Mouse (Mus musculus): ENCODE measurements around the gene Ube2k. TPM values are rescaled to one million over a fixed set of nuclear protein-coding genes. Genes with fewer than 3 reads are reported as not detected.
"Not testable (repeated sequence)": the region's sequence is repeated elsewhere in the genome, so short reads cannot be mapped to it uniquely, and the experiment has no call there.

Ube2k gene
- polyA plus RNA-seq, 1 experiment from 2014 or later, result 174 TPM

DNA sequence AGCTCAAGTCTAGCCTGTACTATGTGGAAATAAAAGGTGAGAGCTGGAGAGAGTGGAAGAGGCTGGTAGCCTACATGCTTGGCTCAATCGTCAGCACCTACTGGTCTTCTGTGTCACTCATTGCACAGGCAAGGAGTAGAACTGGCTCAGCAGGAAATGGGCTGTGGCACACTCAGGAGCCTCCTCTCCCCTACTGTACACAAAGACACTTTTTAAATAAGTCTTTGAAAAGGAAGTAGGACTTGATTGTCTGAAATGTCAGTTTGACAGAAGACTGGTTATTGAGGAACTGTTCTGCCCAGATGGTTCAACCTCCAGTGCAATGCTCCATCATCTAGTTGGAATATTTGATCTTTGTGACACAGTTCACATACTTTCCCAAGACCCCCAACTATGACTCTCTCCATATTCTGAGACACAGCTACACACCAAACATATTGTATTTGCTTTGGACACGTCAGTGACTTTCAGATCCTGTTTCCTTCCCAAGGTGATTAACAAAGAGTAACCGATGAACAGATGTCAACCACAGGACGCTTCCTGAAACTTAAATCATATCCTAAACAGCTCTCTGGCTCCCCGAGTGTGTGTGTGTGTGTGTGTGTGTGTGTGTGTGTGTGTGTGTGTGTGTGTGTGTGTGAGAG is 22.3 kb upstream of the Ube2k start:
- peak overlapping the region; percentile 55; the same call in 1 of the 2 replicates for H3K27ac ChIP-seq
- ATAC-seq (ENCODE audit: insufficient read depth, low FRiP score, low read depth), result peak; percentile 88
- no peak overlapping the region for H3K9ac ChIP-seq
- H3K4me3 ChIP-seq (replicated peaks), result no peak overlapping the region
- no peaks in the 10 kb centered on the region for H3K36me3 ChIP-seq
- H3K4me1 ChIP-seq, result no peaks in the 10 kb centered on the region
- H3K9me3 ChIP-seq, result no peaks in the 10 kb centered on the region
- WGBS, result 33% methylated on average over 5 of the region's 5 CpGs
- no peaks in the 10 kb centered on the region for H3K27me3 ChIP-seq (replicated peaks)
- H3K4me2 ChIP-seq, result no peak overlapping the region

GRCm38 (mm10) chr5:65521803-65522202 is 15.2 kb upstream of the Ube2k start:
- 85% methylated on average over 1 of the region's 1 CpGs for WGBS
- H3K9ac ChIP-seq, result no peak overlapping the region
- no peak for ATAC-seq (ENCODE audit: insufficient read depth, low FRiP score, low read depth)
- H3K4me2 ChIP-seq, result no peak overlapping the region
- H3K9me3 ChIP-seq, result no peaks in the 10 kb centered on the region
- H3K27ac ChIP-seq, result no peak overlapping the region
- H3K27me3 ChIP-seq (replicated peaks), result no peaks in the 10 kb centered on the region
- H3K4me1 ChIP-seq, result no peaks in the 10 kb centered on the region
- H3K36me3 ChIP-seq, result no peaks in the 10 kb centered on the region
- no peak overlapping the region for H3K4me3 ChIP-seq (replicated peaks)

GRCm38 (mm10) chr5:65524831-65525230 is 12.2 kb upstream of the Ube2k start:
- ATAC-seq (ENCODE audit: insufficient read depth, low FRiP score, low read depth), result no peak

DNA sequence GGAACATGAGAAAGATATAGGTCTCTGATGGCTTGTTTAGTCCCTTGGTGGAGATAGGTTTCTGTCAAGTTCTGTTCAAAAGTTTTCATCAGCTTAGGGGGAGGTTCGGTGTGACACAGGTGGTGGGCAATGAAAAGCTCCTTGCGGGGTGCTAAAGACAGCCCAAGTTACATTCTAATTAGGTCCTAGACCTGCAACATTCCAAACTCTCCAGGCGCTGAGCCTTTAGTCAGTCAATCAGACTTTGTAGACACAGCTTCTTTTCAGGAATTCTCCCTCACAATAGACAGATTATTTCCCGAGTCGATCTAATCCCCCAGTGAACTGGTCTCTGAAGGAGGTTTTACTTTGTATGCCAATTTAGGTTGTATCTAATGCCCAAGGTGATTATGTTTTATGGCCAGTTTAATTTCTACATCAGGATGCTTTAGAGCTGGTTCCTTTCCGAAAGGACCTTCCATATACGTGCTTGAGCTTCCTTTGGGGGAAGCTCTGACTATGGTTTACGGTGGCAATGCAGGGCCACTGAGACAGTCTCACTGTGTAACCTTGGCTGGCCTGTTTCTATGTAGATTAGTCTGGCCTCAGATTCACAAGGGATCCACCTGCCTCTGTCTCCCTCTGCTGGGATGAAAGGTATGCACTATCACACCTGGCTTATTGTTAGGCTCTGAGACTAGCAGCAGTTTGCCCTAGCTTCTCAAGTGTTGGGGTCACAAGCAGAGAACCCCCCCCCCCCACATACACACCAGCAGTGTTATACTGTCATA is 11.2 kb upstream of the Ube2k start:
- H3K9ac ChIP-seq, result no peak overlapping the region

More at GRCm38 (mm10) chr5:65524831-65525230, 12.2 kb upstream of the Ube2k start:
- H3K27me3 ChIP-seq (replicated peaks), result no peaks in the 10 kb centered on the region
- H3K4me3 ChIP-seq (replicated peaks), result no peak overlapping the region
- H3K36me3 ChIP-seq, result no peaks in the 10 kb centered on the region
- H3K9ac ChIP-seq, result no peak overlapping the region
- H3K4me1 ChIP-seq, result no peaks in the 10 kb centered on the region
- H3K4me2 ChIP-seq, result no peak overlapping the region
- no peaks in the 10 kb centered on the region for H3K9me3 ChIP-seq
- WGBS, result 62% methylated on average over 4 of the region's 4 CpGs
- H3K27ac ChIP-seq, result no peak overlapping the region

GRCm38 (mm10) chr5:65531283-65531682 is 5.8 kb upstream of the Ube2k start:
- WGBS, result 69% methylated on average over 3 of the region's 3 CpGs
- H3K9ac ChIP-seq, result no peak overlapping the region
- H3K4me1 ChIP-seq, result no peaks in the 10 kb centered on the region; the same call in 1 of the 2 replicates
- H3K4me3 ChIP-seq (replicated peaks), result no peak overlapping the region
- ATAC-seq (ENCODE audit: insufficient read depth, low FRiP score, low read depth), result no peak
- H3K27ac ChIP-seq, result no peak overlapping the region
- no peaks in the 10 kb centered on the region for H3K36me3 ChIP-seq
- no peaks in the 10 kb centered on the region for H3K9me3 ChIP-seq
- no peaks in the 10 kb centered on the region for H3K27me3 ChIP-seq (replicated peaks)
- H3K4me2 ChIP-seq, result no peak overlapping the region

More for the DNA sequence above, 11.2 kb upstream of the Ube2k start:
- no peak overlapping the region for H3K4me3 ChIP-seq (replicated peaks)
- H3K36me3 ChIP-seq, result no peaks in the 10 kb centered on the region
- no peaks in the 10 kb centered on the region for H3K9me3 ChIP-seq
- 21% methylated on average over 8 of the region's 8 CpGs for WGBS
- H3K27me3 ChIP-seq (replicated peaks), result no peaks in the 10 kb centered on the region
- H3K4me2 ChIP-seq, result no peak overlapping the region
- H3K4me1 ChIP-seq, result no peaks in the 10 kb centered on the region
- no peak overlapping the region for H3K27ac ChIP-seq
- no peak for ATAC-seq (ENCODE audit: insufficient read depth, low FRiP score, low read depth)

GRCm38 (mm10) chr5:65534496-65534895 is 2.5 kb upstream of the Ube2k start:
- no peaks in the 10 kb centered on the region for H3K36me3 ChIP-seq
- WGBS, result 65% methylated on average over 4 of the region's 4 CpGs
- H3K9ac ChIP-seq, result no peak overlapping the region
- no peak overlapping the region for H3K27ac ChIP-seq
- no peaks in the 10 kb centered on the region for H3K9me3 ChIP-seq
- no peaks in the 10 kb centered on the region for H3K27me3 ChIP-seq (replicated peaks)
- no peak overlapping the region for H3K4me3 ChIP-seq (replicated peaks)
- peaks cover 5% of the 10 kb centered on the region; the same call in 1 of the 2 replicates for H3K4me1 ChIP-seq
- H3K4me2 ChIP-seq, result no peak overlapping the region
- ATAC-seq (ENCODE audit: insufficient read depth, low FRiP score, low read depth), result no peak

DNA sequence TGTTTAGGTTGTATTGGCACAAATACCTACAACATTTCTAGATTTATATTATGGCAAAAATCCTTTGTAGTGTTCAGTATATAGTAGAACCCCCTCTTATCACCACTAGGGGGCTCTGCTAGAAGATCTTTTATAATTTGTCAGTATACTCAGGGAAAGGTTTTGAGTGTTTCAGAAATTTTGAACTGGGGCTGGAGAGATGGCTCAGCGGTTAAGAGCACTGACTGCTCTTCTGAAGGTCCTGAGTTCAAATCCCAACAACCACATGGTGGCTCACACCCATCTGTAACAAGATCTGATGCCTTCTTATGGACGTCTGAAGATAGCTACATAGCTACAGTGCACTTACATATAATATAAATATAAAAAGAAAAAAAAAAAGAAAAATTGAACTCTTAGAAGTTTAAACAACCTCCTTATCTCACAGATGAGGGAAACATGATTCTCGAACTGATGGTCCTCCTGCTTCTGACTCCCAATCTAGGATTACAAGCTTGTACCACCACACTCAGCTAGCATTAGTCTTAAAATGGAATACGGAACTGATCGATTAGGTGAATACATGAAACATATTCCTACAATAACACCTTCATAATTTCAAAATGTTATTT is 1.5 kb upstream of the Ube2k start:
- H3K27ac ChIP-seq, result no peak overlapping the region
- no peaks in the 10 kb centered on the region for H3K9me3 ChIP-seq
- H3K4me3 ChIP-seq (replicated peaks), result no peak overlapping the region
- no peak overlapping the region for H3K9ac ChIP-seq
- H3K36me3 ChIP-seq, result no peaks in the 10 kb centered on the region
- ATAC-seq (ENCODE audit: insufficient read depth, low FRiP score, low read depth), result no peak
- H3K4me2 ChIP-seq, result no peak overlapping the region
- no peaks in the 10 kb centered on the region for H3K27me3 ChIP-seq (replicated peaks)
- WGBS, result 67% methylated on average over 5 of the region's 5 CpGs
- peaks cover 5% of the 10 kb centered on the region; the same call in 1 of the 2 replicates for H3K4me1 ChIP-seq

- ATAC-seq (ENCODE audit: insufficient read depth, low FRiP score, low read depth); H3K27me3 ChIP-seq (replicated peaks); H3K36me3 ChIP-seq; H3K4me1 ChIP-seq; H3K9me3 ChIP-seq: not testable (repeated sequence)
- Histone ChIP-seq H3K27ac (peak overlapping the region; percentile 98), H3K9ac (peak overlapping the region; percentile 81; the same call in 1 of the 2 replicates), H3K4me2 (peak overlapping the region; percentile 60), H3K4me3 (replicated peaks) (peak overlapping the region; percentile 74)
- 73% methylated on average over 10 of the region's 10 CpGs for WGBS
Observed at GRCm38 (mm10) chr5:65536068-65536465, 966 bp upstream of the Ube2k start.

DNA sequence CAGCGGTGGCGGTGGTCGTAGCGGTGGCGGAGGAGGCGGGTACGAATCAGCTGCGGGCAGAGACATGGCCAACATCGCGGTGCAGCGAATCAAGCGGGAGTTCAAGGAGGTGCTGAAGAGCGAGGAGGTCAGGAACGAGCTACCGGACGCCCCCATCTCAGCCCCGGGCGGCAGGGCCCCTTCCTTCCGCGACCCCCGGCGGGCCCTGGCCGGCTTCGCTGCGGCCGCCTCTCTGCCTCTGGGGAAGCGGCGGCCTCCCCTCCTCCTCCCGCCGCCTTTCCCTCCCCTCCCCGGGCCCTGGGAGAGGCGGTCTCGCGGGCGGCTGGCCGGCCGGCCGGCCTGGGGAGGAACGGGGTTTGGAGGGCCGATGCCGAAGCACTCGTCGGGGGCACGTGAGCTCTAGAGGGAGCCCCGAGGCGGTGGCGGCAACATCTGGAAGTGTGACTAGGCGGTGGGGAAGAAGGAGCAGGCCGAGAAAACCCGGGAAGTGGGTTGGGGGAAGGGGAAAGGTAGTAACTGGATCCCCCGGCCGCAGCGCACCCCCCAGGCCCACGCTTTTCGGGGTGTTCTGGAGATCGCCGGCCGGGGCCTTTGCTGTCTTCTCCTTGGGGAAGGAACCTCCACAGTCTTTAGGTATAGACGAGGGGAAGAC is 513 bp downstream of the Ube2k start:
- peak overlapping the region; percentile 74 for H3K4me3 ChIP-seq (replicated peaks)
- peak; percentile 57 for ATAC-seq (ENCODE audit: insufficient read depth, low FRiP score, low read depth)
- peak overlapping the region; percentile 81 for H3K9ac ChIP-seq
- H3K27me3 ChIP-seq (replicated peaks), result no peaks in the 10 kb centered on the region
- under 1% methylated on average over 53 of the region's 59 CpGs for WGBS
- H3K4me1 ChIP-seq, result peaks cover 5% of the 10 kb centered on the region; the same call in 1 of the 2 replicates
- peak overlapping the region; percentile 98 for H3K27ac ChIP-seq
- no peaks in the 10 kb centered on the region for H3K9me3 ChIP-seq
- H3K36me3 ChIP-seq, result no peaks in the 10 kb centered on the region
- peak overlapping the region; percentile 58 for H3K4me2 ChIP-seq

GRCm38 (mm10) chr5:65538121-65538520 is 1.1 kb downstream of the Ube2k start:
- peak overlapping the region; percentile 58 for H3K4me2 ChIP-seq
- no peak for ATAC-seq (ENCODE audit: insufficient read depth, low FRiP score, low read depth)
- no peaks in the 10 kb centered on the region for H3K9me3 ChIP-seq
- peaks cover 5% of the 10 kb centered on the region; the same call in 1 of the 2 replicates for H3K4me1 ChIP-seq
- H3K27ac ChIP-seq, result peak overlapping the region; percentile 98
- H3K27me3 ChIP-seq (replicated peaks), result no peaks in the 10 kb centered on the region
- H3K36me3 ChIP-seq, result no peaks in the 10 kb centered on the region
- peak overlapping the region; percentile 74 for H3K4me3 ChIP-seq (replicated peaks)
- H3K9ac ChIP-seq, result peak overlapping the region; percentile 81
- 0% methylated on average over 4 of the region's 4 CpGs for WGBS

DNA sequence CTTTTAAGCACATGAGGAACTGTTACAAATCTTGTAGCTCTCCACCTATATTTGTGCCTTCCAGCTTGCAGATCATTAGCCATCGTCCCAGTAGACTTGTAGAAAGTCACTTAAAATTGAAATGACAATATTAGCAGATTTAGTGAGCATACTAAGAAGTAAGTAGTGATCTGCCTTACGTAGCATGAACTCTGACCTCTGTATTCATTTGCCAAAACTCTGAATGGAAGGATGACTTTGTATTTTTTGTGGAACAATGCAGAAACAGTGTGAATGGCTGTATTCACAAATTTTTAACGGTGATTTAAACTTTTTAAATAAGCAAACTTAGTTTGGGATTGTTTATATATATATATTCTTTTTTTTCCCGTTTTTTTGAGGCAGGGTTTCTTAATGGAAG is 1.8 kb downstream of the Ube2k start:
- WGBS, result 26% methylated on average over 4 of the region's 4 CpGs

More for the DNA sequence above, 1.8 kb downstream of the Ube2k start:
- H3K4me2 ChIP-seq, result peak overlapping the region; percentile 43
- no peak for ATAC-seq (ENCODE audit: insufficient read depth, low FRiP score, low read depth)
- peaks cover 5% of the 10 kb centered on the region; the same call in 1 of the 2 replicates for H3K4me1 ChIP-seq
- H3K27me3 ChIP-seq (replicated peaks), result no peaks in the 10 kb centered on the region
- no peak overlapping the region for H3K9ac ChIP-seq
- H3K36me3 ChIP-seq, result no peaks in the 10 kb centered on the region
- H3K9me3 ChIP-seq, result no peaks in the 10 kb centered on the region
- H3K27ac ChIP-seq, result no peak overlapping the region
- H3K4me3 ChIP-seq (replicated peaks), result no peak overlapping the region; the same call in 1 of the 2 replicates

Data from stomach, embryonic 15.5 days (tissue).